Mouse (Mus musculus) stomach, embryonic 16.5 days (tissue): ENCODE measurements around the gene Lrtm2. TPM values are rescaled to one million over a fixed set of nuclear protein-coding genes. Genes with fewer than 3 reads are reported as not detected.

ENCODE experiments used
- ATAC-seq: fragments of 200-750 bp; cut with Nextera tagmentation; 2 replicates; pipeline ENCODE4 v1.8.0; 2017; ENCODE audit warnings: moderate number of reproducible peaks, moderate TSS enrichment; ENCODE audit not compliant: insufficient read depth, low FRiP score
- H3K27ac ChIP-seq: fragments of 300-500 bp; sonication (generic); 2 replicates; pipeline ENCODE4 v1.5.1; 2014; ENCODE audit warnings: low read length
- H3K27me3 ChIP-seq: fragments of 300-500 bp; sonication (generic); 2 replicates; pipeline ENCODE4 v1.6.1; 2014; ENCODE audit warnings: low read length, control low read depth, mixed read lengths; ENCODE audit not compliant: control insufficient read depth, insufficient read depth
- H3K36me3 ChIP-seq: fragments of 300-500 bp; sonication (generic); 2 replicates; pipeline ENCODE4 v1.6.1; 2014; ENCODE audit warnings: low read length; ENCODE audit not compliant: control insufficient read depth, insufficient read depth
- H3K4me1 ChIP-seq: fragments of 300-500 bp; sonication (generic); 2 replicates; pipeline ENCODE4 v1.6.1; 2014; ENCODE audit warnings: low read length, control low read depth, mixed read lengths; ENCODE audit not compliant: control insufficient read depth, insufficient read depth
- H3K4me2 ChIP-seq: fragments of 300-500 bp; sonication (generic); 2 replicates; pipeline ENCODE4 v1.6.1; 2014; ENCODE audit warnings: low read depth, low read length, mixed read lengths
- H3K4me3 ChIP-seq: fragments of 300-500 bp; sonication (generic); replicated peaks from 2 replicates; pipeline ENCODE4 v1.5.1; 2014; ENCODE audit warnings: mild to moderate bottlenecking, low read length
- H3K9ac ChIP-seq: fragments of 300-500 bp; sonication (generic); 2 replicates; pipeline ENCODE4 v1.6.1; 2014; ENCODE audit warnings: low read length
- H3K9me3 ChIP-seq: fragments of 300-500 bp; sonication (generic); replicated peaks from 2 replicates; pipeline ENCODE4 v1.6.1; 2016; ENCODE audit warnings: low read length, control low read depth; ENCODE audit not compliant: control insufficient read depth
- WGBS: fragments of 180-500 bp; shearing (Covaris S2); extraction: QIAGEN DNeasy Blood & Tissue Kit; methylation state at CpG from one replicate; pipeline ENCODE4 v1.1.7; 2014; 5-methylcytosine and 5-hydroxymethylcytosine counted together
- polyA plus RNA-seq: library from polyadenylated mRNA; unstranded; fragments of >200 nt; fragmentation: Nextera tagmentation; extraction: Ambion mirVana; gene quantifications from 2 replicates; pipeline ENCODE4 v1.2.1, GENCODE M21; 2015

Gene Lrtm2
- polyA plus RNA-seq, 1 experiment from 2014 or later: 0.65 TPM

DNA sequence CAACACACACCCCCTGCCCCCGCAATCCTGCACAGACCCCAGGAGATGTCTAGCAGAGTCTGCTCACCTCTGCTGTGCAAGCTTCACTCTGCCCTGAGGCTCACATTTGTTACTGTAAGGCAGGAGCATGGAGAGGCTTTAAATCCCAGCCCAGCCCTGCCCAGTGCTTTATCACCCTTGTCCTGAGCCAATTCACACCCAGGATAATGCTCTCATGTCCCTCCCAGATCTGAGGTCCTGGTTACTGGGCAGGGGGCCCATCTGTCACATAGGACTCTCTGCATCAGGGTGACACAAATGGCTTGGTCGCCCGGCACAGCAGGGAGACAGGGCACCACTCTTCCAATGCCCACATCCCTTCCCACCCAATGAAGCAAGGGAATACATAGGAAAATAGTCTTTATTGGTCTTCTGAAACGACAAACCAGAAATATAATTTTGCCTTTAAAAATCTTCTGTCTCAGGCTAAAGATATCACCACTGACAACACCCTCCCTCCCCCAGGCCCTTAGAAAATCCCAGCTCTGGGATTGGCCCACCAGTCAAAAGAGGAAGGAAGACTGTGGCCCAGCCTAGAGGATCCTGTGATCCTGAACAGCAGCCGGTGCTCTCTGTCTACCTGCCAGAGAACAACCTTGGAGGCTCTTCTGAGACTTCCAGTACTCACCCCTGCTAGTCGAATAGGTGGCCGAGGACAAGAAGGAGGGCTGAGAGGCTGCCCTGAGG, 15.7 kb downstream of the Lrtm2 start:
- WGBS: 47% methylated on average over 7 of the region's 7 CpGs

DNA sequence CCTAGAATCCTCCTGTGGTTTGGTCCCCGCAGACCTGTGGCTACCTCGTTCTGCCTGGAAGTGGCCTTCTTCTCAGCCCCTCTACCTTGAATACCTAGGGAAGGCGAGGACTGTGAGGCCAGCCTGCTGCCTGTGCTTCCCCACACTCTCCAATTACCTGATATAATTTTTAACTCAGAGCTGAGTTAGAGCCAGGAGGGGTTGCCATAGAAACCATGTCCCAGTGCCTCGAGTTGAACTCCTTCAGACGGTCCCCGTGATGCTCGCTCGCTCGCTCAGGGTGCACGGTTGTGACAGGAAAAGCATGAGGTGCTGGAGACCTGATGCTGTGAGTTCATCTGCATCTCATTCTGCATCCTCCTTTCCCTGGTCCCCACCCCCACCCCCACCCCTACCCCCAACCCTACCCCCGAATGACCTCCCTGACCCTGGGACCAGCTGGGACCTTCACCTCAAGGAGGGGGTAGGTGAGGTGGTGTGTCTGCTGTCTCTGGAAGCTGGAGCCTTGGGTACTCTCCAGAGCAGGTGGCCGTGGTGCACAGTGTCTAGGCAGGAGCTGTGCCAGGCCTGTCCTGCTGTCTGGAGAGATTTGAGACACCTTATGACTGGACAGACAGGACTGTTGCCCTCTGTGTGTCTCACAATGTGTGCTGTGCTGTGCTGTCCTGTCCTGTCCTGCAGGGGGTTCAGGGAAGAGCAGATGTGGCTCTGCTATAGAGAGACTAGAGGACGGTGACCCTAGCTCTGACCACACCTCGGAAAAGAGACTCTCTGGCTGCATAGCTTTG, 16.8 kb downstream of the Lrtm2 start:
- Histone ChIP-seq H3K9ac (no peak overlapping the region), H3K27me3 (no peaks in the 10 kb centered on the region), H3K4me3 (no peak overlapping the region), H3K4me1 (no peaks in the 10 kb centered on the region), H3K4me2 (no peak overlapping the region), H3K27ac (no peak overlapping the region), H3K36me3 (no peaks in the 10 kb centered on the region), H3K9me3 (no peaks in the 10 kb centered on the region)
- 48% methylated on average over 14 of the region's 14 CpGs for WGBS
- ATAC-seq: no peak

More for the DNA sequence above, 15.7 kb downstream of the Lrtm2 start:
- H3K4me2 ChIP-seq: no peak overlapping the region
- no peaks in the 10 kb centered on the region for H3K4me1 ChIP-seq
- no peaks in the 10 kb centered on the region for H3K36me3 ChIP-seq
- H3K9me3 ChIP-seq: no peaks in the 10 kb centered on the region
- H3K27me3 ChIP-seq: no peaks in the 10 kb centered on the region
- H3K9ac ChIP-seq: no peak overlapping the region
- no peak overlapping the region for H3K4me3 ChIP-seq
- no peak for ATAC-seq
- H3K27ac ChIP-seq: no peak overlapping the region

DNA sequence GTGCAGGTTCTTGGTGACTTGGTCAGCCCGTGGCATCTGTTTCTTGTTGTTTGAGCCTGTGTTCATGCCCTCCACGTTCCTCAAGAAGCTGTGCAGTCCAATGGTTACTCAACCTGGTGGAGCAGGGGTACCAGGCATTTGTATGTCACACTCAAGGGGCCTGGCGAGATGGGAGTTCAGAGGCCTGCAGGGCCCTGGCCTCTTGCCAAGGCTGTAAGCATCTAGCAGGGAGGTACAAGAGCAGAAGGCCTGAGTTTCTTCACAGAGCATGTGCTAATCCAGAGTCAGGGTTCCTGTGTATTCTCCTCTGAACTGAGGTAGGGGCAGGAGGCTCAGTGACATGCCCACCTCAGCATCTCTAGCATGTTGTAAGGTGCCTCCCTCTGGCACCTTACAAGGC, 17.5 kb downstream of the Lrtm2 start:
- Histone ChIP-seq H3K9ac (no peak overlapping the region), H3K4me2 (no peak overlapping the region), H3K27me3 (no peaks in the 10 kb centered on the region), H3K9me3 (no peaks in the 10 kb centered on the region), H3K36me3 (no peaks in the 10 kb centered on the region), H3K27ac (no peak overlapping the region), H3K4me3 (no peak overlapping the region), H3K4me1 (no peaks in the 10 kb centered on the region)
- WGBS: 60% methylated on average over 3 of the region's 3 CpGs
- ATAC-seq: no peak

DNA sequence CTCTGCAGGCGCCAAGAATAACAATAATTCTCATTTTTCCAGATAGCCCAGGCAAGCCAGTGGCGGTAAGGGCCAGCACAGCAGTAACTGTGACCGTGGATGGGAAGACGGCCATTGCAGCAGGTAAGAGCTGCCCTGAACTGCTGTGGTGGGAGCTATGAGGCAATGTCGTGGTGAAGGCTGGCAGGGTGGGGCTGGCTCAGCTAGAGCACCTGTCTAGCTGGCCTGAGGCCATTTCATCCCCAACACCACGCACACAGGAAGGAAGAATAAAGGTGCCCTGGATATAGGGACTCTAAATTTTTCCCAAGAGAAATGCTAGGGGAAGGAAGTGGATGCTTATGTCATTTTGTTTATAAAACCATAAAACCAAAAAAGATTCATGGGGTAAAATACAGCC, 18.2 kb downstream of the Lrtm2 start:
- ATAC-seq: no peak
- 78% methylated on average over 6 of the region's 6 CpGs for WGBS
- Histone ChIP-seq H3K36me3 (no peaks in the 10 kb centered on the region), H3K9me3 (no peaks in the 10 kb centered on the region), H3K27ac (no peak overlapping the region), H3K4me1 (no peaks in the 10 kb centered on the region), H3K27me3 (no peaks in the 10 kb centered on the region), H3K4me3 (no peak overlapping the region), H3K4me2 (no peak overlapping the region), H3K9ac (no peak overlapping the region)

DNA sequence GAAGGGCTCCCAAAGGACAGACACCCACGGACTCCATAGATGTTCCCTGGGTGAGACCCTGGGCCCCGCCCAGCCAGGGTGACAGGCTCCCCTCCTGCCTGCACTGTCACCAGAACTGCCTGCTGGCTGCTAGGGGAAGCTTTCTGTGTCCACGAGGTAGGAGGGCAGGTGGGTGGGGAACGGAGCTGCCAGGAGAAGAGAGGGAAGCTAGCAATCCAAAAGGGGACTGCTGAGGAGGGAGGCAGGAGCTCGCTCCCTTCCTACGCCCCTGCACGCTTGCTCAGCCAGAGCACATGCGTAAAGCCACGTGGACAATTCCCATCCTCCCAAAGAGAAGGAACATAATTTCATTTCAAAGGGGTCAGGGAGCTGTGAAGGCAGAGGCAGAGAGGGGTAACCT, 20.4 kb downstream of the Lrtm2 start:
- 56% methylated on average over 9 of the region's 9 CpGs for WGBS
- H3K36me3 ChIP-seq: no peaks in the 10 kb centered on the region
- no peak overlapping the region for H3K27ac ChIP-seq
- no peak for ATAC-seq
- no peak overlapping the region for H3K4me3 ChIP-seq
- no peak overlapping the region for H3K9ac ChIP-seq
- no peaks in the 10 kb centered on the region for H3K4me1 ChIP-seq
- no peak overlapping the region for H3K4me2 ChIP-seq
- H3K27me3 ChIP-seq: no peaks in the 10 kb centered on the region
- no peaks in the 10 kb centered on the region for H3K9me3 ChIP-seq

DNA sequence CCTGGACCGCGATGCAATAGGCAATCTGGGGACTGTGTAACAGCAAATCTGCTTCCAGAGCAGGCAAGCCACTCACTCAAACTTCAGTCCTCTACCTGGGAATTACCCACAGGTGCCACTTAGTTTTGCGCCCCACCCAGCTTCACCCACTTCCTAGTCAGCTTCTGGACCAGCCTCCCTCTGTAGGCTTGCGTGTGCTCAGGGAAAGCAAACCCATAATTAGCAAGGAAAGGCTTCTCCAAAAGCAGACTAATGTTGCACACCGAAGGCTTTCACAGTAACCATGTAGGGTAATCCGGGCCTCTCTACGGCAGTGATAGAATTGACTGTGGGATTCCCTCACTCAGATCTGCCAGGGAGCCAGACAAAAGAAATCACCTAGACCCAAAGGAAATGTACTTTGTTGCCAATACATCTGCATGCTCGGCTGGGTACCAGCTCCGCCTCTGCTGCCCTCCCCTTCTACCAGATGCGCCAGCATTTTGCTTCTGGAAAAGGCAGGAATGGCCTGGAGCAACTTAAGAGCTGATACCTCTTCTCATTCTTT, 22.6 kb downstream of the Lrtm2 start:
- H3K36me3 ChIP-seq: no peaks in the 10 kb centered on the region
- ATAC-seq: no peak
- 67% methylated on average over 10 of the region's 10 CpGs for WGBS

DNA sequence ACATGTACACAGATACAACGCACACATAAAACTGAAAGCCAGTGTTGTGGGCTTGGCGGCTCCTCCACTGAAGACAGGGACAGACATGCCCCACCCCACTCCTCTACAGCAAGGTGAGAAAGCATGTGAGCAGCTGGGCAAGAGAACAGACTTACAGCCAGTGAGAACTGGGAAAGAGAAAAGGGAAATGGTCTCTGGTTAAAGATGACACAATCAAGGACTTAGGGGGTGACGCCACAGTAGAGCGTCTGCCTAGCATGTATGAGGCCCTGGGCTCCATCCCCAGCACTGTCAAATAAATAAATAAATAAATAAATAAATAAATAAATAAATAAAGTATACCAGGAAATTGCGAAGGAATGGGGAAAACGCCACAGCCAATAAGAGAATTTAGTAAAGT, 27.2 kb downstream of the Lrtm2 start:
- WGBS: 82% methylated on average over 6 of the region's 6 CpGs
- H3K9ac ChIP-seq: no peak overlapping the region
- no peak for ATAC-seq

More for the DNA sequence above, 22.6 kb downstream of the Lrtm2 start:
- Histone ChIP-seq H3K4me3 (no peak overlapping the region), H3K9ac (no peak overlapping the region), H3K27me3 (no peaks in the 10 kb centered on the region), H3K27ac (no peak overlapping the region), H3K4me2 (no peak overlapping the region), H3K9me3 (no peaks in the 10 kb centered on the region), H3K4me1 (no peaks in the 10 kb centered on the region)

DNA sequence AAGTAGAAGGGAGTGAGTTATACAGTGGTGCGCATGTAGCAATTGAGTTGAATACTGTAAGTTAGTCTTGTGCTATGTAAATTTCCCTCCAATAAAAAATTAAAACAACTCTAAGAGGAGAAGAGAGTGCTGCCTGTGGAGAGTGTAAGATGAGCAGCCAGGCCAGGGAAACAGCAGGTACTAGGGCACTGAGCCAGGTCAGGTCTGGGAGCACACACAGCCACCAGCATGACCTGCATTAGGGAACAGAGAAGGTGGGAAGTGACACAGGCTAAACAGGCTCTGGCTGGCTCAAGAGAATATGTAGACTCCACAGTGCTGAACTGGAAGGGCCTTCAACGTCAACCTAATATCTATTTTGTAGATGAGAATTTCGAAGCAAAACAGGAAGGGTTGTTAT, 29.3 kb downstream of the Lrtm2 start:
- Histone ChIP-seq H3K9ac (no peak overlapping the region), H3K27ac (no peak overlapping the region), H3K4me1 (no peaks in the 10 kb centered on the region), H3K36me3 (no peaks in the 10 kb centered on the region), H3K9me3 (no peaks in the 10 kb centered on the region), H3K27me3 (no peaks in the 10 kb centered on the region), H3K4me2 (no peak overlapping the region), H3K4me3 (no peak overlapping the region)
- no peak for ATAC-seq
- WGBS: 89% methylated on average over 3 of the region's 3 CpGs

More for the DNA sequence above, 27.2 kb downstream of the Lrtm2 start:
- no peak overlapping the region for H3K4me2 ChIP-seq
- H3K27me3 ChIP-seq: no peaks in the 10 kb centered on the region
- H3K27ac ChIP-seq: no peak overlapping the region
- no peaks in the 10 kb centered on the region for H3K9me3 ChIP-seq
- no peaks in the 10 kb centered on the region for H3K4me1 ChIP-seq
- H3K36me3 ChIP-seq: no peaks in the 10 kb centered on the region
- no peak overlapping the region for H3K4me3 ChIP-seq

DNA sequence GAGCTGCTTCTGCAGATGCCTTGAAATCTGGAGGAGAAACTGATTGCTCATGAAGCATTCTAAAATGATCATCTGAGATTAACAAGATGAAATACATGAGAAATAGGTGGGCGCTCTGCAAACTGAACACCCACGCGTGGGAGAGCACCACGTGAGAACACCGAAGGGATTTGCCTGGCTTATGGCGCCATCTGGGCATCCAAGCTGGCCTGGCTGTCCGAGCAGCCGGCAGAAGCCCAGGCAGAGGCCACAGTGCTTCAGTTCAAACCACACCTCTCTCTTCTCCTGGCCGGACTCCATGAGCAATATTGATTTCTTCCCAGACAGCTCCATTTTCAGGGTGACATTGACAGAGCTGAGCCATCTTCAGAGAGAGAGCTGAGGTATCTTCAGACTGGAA, 49.8 kb downstream of the Lrtm2 start:
- 64% methylated on average over 9 of the region's 9 CpGs for WGBS
- Histone ChIP-seq H3K4me3 (no peak overlapping the region), H3K9ac (no peak overlapping the region), H3K36me3 (no peaks in the 10 kb centered on the region), H3K4me2 (no peak overlapping the region), H3K9me3 (no peaks in the 10 kb centered on the region; the same call in 1 of the 2 replicates), H3K4me1 (no peaks in the 10 kb centered on the region), H3K27me3 (no peaks in the 10 kb centered on the region), H3K27ac (no peak overlapping the region)
- no peak for ATAC-seq
